Mouse (Mus musculus) ES-E14 (cell line): Measurements from ENCODE around the gene Gata2. TPM values are rescaled to one million over a fixed set of nuclear protein-coding genes. Genes with fewer than 3 reads are reported as not detected.

ENCODE experiments used
- DNase-seq: peaks from one replicate; pipeline ENCODE4 v3.0.0-alpha.2; 2013; ENCODE audit warnings: low read depth, low spot score
- H3K27ac ChIP-seq: 2 replicates; pipeline ENCODE4 v1.5.1; 2012; ENCODE audit warnings: low read depth, mild to moderate bottlenecking, low read length, moderate library complexity, mixed read lengths; ENCODE audit not compliant: poor library complexity, insufficient read depth, severe bottlenecking
- H3K36me3 ChIP-seq: 2 replicates; pipeline ENCODE4 v1.6.1; 2012; ENCODE audit warnings: mild to moderate bottlenecking, low read length, moderate library complexity, mixed read lengths; ENCODE audit not compliant: control insufficient read depth, poor library complexity, insufficient read depth, severe bottlenecking
- H3K4me1 ChIP-seq, 2 experiments: fragments of 150-350 bp in 1 of 2; sonication (generic) in 1 of 2; 2 replicates each; pipeline ENCODE4 v1.6.1; 2012; ENCODE audit warnings: low read length in 2 of 2, mild to moderate bottlenecking in 1 of 2, mixed read lengths in 1 of 2; ENCODE audit not compliant: control insufficient read depth in 2 of 2, insufficient read depth in 2 of 2, poor library complexity in 1 of 2
- H3K4me3 ChIP-seq, 2 experiments: fragments of 150-350 bp in 1 of 2; sonication (generic) in 1 of 2; 2 replicates each; pipeline ENCODE4 v1.5.1; 2012; ENCODE audit warnings: low read length in 2 of 2, low read depth in 1 of 2, mild to moderate bottlenecking in 1 of 2, mixed read lengths in 1 of 2; ENCODE audit not compliant: insufficient read depth in 1 of 2, poor library complexity in 1 of 2, severe bottlenecking in 1 of 2
- H3K9ac ChIP-seq: 2 replicates; pipeline ENCODE4 v1.6.1; 2012; ENCODE audit warnings: low read depth, mild to moderate bottlenecking, low read length, mixed read lengths; ENCODE audit not compliant: poor library complexity, insufficient read depth, severe bottlenecking
- H3K9me3 ChIP-seq: fragments of 150-350 bp; sonication (generic); 2 replicates; pipeline ENCODE4 v1.6.1; 2012; ENCODE audit warnings: low read depth, mild to moderate bottlenecking, low read length; ENCODE audit not compliant: control insufficient read depth, insufficient read depth
- CHD2 ChIP-seq: IDR thresholded peaks from 2 replicates; pipeline ENCODE4 v1.6.1; 2014; ENCODE audit warnings: mild to moderate bottlenecking, low read depth, low read length, inconsistent platforms
- HCFC1 ChIP-seq: IDR thresholded peaks from 2 replicates; pipeline ENCODE4 v1.6.1; 2012; ENCODE audit warnings: low read length, inconsistent platforms, borderline replicate concordance; ENCODE audit not compliant: insufficient read depth
- MAFK ChIP-seq: IDR thresholded peaks from 2 replicates; pipeline ENCODE4 v1.6.1; 2014; ENCODE audit warnings: mild to moderate bottlenecking, low read depth, low read length, inconsistent platforms; ENCODE audit not compliant: insufficient read depth
- ZC3H11A ChIP-seq: IDR thresholded peaks from 2 replicates; pipeline ENCODE4 v1.6.1; 2012; ENCODE audit warnings: low read depth, mild to moderate bottlenecking, inconsistent platforms, low read length, borderline replicate concordance
- ZNF384 ChIP-seq: IDR thresholded peaks from 2 replicates; pipeline ENCODE4 v1.6.1; 2012; ENCODE audit warnings: low read depth, low read length, inconsistent platforms
- in situ Hi-C, 2 experiments: fragments of 600-800 bp; cut with MboI; formaldehyde crosslinking; loops; one replicate each; pipeline ENCODE4 v1.15.1; 2025; ENCODE audit warnings: low sequenced_read_pairs in 2 of 2, inconsistent platforms in 1 of 2; ENCODE audit not compliant: unreplicated experiment in 2 of 2
- total RNA-seq: library from RNA; depleted of rRNA; stranded (reverse); fragments of 300-350 nt; gene quantifications from 2 replicates; pipeline ENCODE4 v1.2.3, GENCODE M21; 2012

The Gata2 gene
- total RNA-seq, 1 experiment, result 5.4 TPM

GRCm38 (mm10) chr6:88202921-88203690, 9.4 kb downstream of the Gata2 start:
- TF ChIP-seq ZNF384 (no peak), HCFC1 (no peak), MAFK (no peak), ZC3H11A (no peak), CHD2 (no peak)
- in situ Hi-C loops, result no loop called here
- Histone ChIP-seq H3K4me3 (no peak overlapping the region), H3K9ac (no peak overlapping the region), H3K27ac (no peak overlapping the region), H3K36me3 (no peaks in the 10 kb centered on the region), H3K4me1 (peaks cover 3 to 16% of the 10 kb centered on the region in 2 experiments; a peak in 3 of 4 replicates), H3K9me3 (no peaks in the 10 kb centered on the region)
- no peak for DNase-seq

GRCm38 (mm10) chr6:88203791-88204405, 10.2 kb downstream of the Gata2 start:
- H3K9ac ChIP-seq, result no peak overlapping the region
- no peak for DNase-seq
- H3K4me1 ChIP-seq, result peaks cover 3 to 16% of the 10 kb centered on the region in 2 experiments; a peak in 3 of 4 replicates
- H3K9me3 ChIP-seq, result no peaks in the 10 kb centered on the region
- TF ChIP-seq MAFK (no peak), CHD2 (no peak), ZNF384 (no peak), HCFC1 (no peak), ZC3H11A (no peak)
- in situ Hi-C loops, result no loop called here
- H3K36me3 ChIP-seq, result no peaks in the 10 kb centered on the region
- no peak overlapping the region for H3K4me3 ChIP-seq
- H3K27ac ChIP-seq, result no peak overlapping the region; the same call in 1 of the 2 replicates

- H3K9me3 ChIP-seq, result no peaks in the 10 kb centered on the region
- no peak for DNase-seq
- in situ Hi-C loops, result no loop called here
- no peak overlapping the region for H3K27ac ChIP-seq
- no peak for TF ChIP-seq CHD2
- no peak for TF ChIP-seq ZNF384
- no peak for TF ChIP-seq ZC3H11A
- TF ChIP-seq MAFK, result no peak
- TF ChIP-seq HCFC1, result no peak
- H3K4me3 ChIP-seq, result no peak overlapping the region; a peak in 1 of 4 replicates
- H3K4me1 ChIP-seq, result peaks cover 3 to 13% of the 10 kb centered on the region in 2 experiments; a peak in 3 of 4 replicates
- H3K9ac ChIP-seq, result no peak overlapping the region
- H3K36me3 ChIP-seq, result no peaks in the 10 kb centered on the region
Observed at GRCm38 (mm10) chr6:88204531-88205385, 11.1 kb downstream of the Gata2 start.

- H3K9ac ChIP-seq, result no peak overlapping the region
- in situ Hi-C loops, result no loop called here
- H3K9me3 ChIP-seq, result no peaks in the 10 kb centered on the region
- no peak for DNase-seq
- H3K27ac ChIP-seq, result no peak overlapping the region
- no peaks in the 10 kb centered on the region for H3K36me3 ChIP-seq
- H3K4me1 ChIP-seq, result peaks cover 3 to 15% of the 10 kb centered on the region in 2 experiments; a peak in 3 of 4 replicates
- TF ChIP-seq ZC3H11A, result no peak
- no peak for TF ChIP-seq MAFK
- no peak for TF ChIP-seq CHD2
- TF ChIP-seq HCFC1, result no peak
- TF ChIP-seq ZNF384, result no peak
- H3K4me3 ChIP-seq, result no peak overlapping the region
Observed at GRCm38 (mm10) chr6:88205386-88205700, 11.7 kb downstream of the Gata2 start.
